Mouse (Mus musculus) urinary bladder, postnatal 36 days (tissue): ENCODE results near the gene Olfr447.

ENCODE experiments used
- DNase-seq, 2 experiments: peaks; one replicate each; pipeline ENCODE4 v3.0.0; 2022; ENCODE audit warnings: low spot score in 2 of 2, mixed read lengths in 1 of 2

Olfr447 gene

DNA sequence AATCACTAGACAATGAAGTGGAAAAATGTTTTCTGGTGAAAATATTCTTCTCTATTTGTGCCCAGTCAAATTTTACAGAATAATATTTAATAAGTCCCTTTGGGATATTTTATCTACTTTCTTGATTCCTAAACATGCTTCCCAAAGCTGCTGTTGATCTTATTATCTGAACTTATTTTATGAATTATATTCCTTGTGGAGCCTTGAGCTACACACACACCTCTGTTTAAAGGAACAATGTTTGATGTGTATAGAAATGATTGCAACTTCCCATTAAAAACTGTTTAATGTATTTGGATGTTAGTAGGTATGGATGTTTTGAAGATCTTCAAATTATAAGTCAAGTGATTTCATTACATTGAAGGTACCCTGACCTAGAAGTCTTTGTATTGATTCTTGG, at the start of gene Olfr447:
TSS of gene Olfr447 (plus strand) at position 301 of the 400 bp plus-strand sequence.
- DNase-seq: no peak

DNA sequence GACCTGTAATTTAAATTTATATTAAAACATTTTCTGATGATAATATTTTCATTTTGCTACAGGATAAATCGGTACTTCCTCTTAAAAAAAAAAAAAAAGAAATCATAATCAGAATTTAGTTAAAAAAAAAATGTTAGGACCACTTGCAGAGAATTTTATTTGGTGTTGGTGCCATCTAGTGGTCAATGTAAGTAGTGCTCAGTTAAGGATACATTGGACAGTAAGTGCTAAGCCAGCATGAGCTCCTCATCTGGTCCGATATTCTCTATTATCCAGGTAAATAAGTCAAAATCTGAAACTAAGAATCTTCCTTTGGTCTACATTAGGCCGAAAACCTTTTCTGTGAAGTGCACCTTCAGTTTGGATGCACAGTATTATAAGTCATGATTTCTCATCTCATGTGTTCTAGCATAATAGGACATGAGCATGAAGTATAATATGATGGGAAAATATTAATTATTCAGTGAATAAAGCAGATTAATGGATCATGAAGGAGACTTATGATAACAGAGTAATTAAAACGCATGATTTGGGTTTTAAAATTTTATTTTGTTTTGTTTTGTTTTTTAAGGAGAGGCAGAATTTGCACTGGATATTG, 48.4 kb upstream of the Olfr447 start:
- DNase-seq: peak in 1 of 2 experiments; percentile 3

DNA sequence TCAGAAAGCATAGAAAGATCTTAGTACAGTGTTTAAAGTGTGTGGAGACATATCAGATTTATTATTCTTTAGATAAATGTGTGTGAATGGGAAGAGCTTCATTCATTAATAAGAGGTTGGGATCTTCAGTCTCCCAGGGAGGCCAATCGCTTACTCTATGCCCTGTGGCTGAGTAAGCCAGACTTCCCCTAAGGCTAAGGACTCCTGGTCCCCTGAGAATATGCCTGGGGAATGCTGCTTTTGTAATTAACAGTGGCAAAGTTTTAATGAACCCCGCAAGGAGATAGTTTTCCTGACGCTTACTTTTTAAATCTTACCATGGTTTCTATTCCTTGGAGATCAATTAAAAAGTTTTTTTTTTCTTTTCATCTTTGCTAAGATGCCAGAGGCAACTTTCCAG, 39.0 kb upstream of the Olfr447 start:
- DNase-seq: no peak

DNA sequence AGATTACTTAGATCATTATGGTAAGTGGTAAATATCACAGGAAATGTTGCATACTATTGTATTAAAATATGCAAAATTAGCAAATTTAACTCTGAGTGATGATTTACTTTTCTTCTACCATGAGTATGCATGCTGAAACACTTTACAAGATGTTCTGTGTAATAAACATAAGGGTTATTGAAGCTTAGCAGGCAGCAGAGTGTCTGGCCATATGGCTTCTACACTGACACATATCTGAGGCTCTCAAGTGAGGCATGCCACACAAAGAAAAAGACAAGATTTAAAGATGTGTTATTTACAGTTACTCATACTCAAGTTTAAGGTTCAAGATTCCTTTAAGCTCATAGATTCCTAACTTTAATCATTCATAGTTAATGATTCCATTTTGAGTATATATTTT, 32.4 kb upstream of the Olfr447 start:
- no peak for DNase-seq

DNA sequence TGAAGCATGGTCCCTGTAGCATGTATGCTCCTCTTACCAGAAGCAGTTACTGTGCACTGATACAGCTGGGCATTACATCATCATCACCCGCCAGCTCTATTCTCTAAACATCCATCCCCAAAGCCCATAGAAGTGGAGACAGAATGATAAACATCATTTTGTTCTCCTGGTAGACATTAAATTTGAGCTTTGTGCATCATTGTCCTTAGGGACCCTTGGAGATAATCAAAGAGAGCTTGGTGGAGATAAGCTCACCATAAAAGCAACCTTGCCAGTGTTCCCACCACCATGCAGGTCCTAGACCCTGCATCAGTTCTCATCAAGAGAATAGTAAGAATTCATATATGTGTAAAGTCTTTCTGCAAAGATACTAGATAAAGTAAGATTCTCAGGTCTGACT, 18.5 kb upstream of the Olfr447 start, which contains the start of gene Olfr448:
TSS of gene Olfr448 (plus strand) at position 301 of the 400 bp plus-strand sequence.
- DNase-seq: no peak

DNA sequence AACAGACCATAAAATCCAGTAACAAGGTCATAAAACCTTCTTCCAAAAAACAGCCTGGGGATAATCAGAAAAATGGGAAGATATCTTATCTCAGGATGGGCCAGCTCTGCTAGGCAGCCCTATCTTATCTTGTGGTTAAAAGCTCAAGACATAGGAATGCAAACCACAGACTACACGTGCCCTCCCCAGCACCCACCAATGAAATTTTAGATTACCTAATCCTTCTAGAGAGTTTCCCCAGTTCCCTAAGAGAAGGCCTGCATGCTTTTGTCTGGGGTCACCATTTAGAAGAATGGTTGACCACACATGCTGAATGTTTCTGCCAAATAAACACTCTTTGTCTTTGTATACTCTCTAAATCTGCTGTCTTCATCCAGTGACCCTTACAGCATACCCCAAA, 8.3 kb upstream of the Olfr447 start:
- no peak for DNase-seq

DNA sequence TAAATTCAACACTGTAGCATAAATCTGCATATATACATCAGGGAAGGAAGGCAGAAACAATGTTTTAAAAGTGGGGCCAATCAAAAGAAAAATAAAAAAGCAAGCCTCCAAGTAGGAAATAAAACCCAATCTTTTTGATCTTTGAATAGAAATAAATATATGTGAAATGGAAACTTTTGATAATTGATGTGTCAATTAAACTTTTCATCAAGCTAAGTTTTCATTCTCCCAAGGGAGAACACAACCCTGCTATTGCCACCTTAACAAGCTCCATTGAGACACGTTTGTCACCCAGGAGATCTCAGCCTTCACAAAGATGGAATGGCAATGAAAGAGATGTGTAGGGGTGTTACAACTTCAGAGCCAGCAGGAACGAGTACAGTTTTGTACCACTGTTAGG, 12.4 kb downstream of the Olfr447 start, which contains the start of gene Olfr446:
TSS of gene Olfr446 (plus strand) at position 301 of the 400 bp plus-strand sequence.
- DNase-seq: no peak

DNA sequence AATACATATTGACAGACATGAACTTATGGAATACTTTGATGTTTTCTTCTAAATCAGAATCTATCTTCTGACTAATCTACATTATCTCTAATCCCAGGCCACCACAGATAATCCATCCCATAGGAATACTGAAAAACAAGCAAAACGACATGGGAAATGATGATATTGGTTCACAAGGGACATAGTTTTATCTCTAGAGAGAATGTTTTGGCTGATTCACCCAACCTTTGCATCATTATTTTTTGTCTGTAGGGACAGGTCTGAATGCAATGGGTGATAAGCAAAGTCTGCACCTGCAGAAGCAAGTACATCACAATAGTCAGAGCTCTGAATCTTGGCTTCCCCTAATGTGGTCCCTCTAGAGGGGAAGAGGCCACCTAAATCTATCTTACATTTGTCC, 40.1 kb downstream of the Olfr447 start, which contains the start of gene Olfr444:
TSS of gene Olfr444 (plus strand) at position 301 of the 400 bp plus-strand sequence.
- DNase-seq: no peak
